In genomic region chr17:45551816-45552451, GRCm38 (mm10) we compare ENCODE assay signal across 8 mouse cellular contexts. TPM values are rescaled to one million over a fixed set of nuclear protein-coding genes. Genes with fewer than 3 reads are reported as not detected.
A peak's percentile ranks its signal among the peaks of the same experiment; 100 is the strongest.
DNase-seq lines count a peak whose midpoint lies in the region; ATAC-seq and TF ChIP-seq lines count a peak whose summit lies in the region.

No protein-coding gene starts in this region.

- peak; percentile 79 to 92 for DNase-seq in adrenal gland, adult (ENCODE audit: inconsistent age in 2 of 2, low spot score in 1 of 2)
- DNase-seq in adrenal gland, adult 8-10 months = no peak
- DNase-seq in adrenal gland, postnatal 14 days = peak; percentile 84
- peak; percentile 86 for DNase-seq in embryonic facial prominence, embryonic 11.5 days (ENCODE audit: low spot score)
- peak; percentile 88 for DNase-seq in heart, embryonic 10.5 days (ENCODE audit: low spot score)
- DNase-seq in kidney, postnatal 4 days = peak; percentile 86 to 87
- peak; percentile 82 for DNase-seq in lung, postnatal 0 days (ENCODE audit: low spot score)
- DNase-seq in right cerebral cortex, postnatal 10 days (ENCODE audit: low spot score in 2 of 2) = peak; percentile 85 to 86

- H3K4me1 ChIP-seq in embryonic facial prominence, embryonic 11.5 days (ENCODE audit: control insufficient read depth, insufficient read depth, low read length) = peaks cover 5% of the 10 kb centered on the region; the same call in 1 of the 2 replicates
- H3K4me1 ChIP-seq in heart, embryonic 10.5 days = peaks cover 35% of the 10 kb centered on the region
- peaks cover 9% of the 10 kb centered on the region for H3K4me1 ChIP-seq in lung, postnatal 0 days (ENCODE audit: insufficient read depth, low read depth, low read length)

- no peak overlapping the region for H3K4me2 ChIP-seq in embryonic facial prominence, embryonic 11.5 days (ENCODE audit: low read depth, low read length)
- no peak overlapping the region for H3K4me2 ChIP-seq in lung, postnatal 0 days (replicated peaks; ENCODE audit: low read depth, low read length)

- no peaks in the 10 kb centered on the region for H3K9me3 ChIP-seq in embryonic facial prominence, embryonic 11.5 days (replicated peaks; ENCODE audit: control insufficient read depth, low read length)
- H3K9me3 ChIP-seq in heart, embryonic 10.5 days = no peaks in the 10 kb centered on the region
- no peaks in the 10 kb centered on the region for H3K9me3 ChIP-seq in lung, postnatal 0 days (ENCODE audit: low read length)

- no peak for ATAC-seq in embryonic facial prominence, embryonic 11.5 days (replicated peaks; ENCODE audit: insufficient number of reproducible peaks, low FRiP score, low TSS enrichment, low read depth)
- peak; percentile 53 for ATAC-seq in lung, postnatal 0 days

- no peaks in the 10 kb centered on the region for H3K36me3 ChIP-seq in embryonic facial prominence, embryonic 11.5 days (replicated peaks; ENCODE audit: control insufficient read depth, insufficient read depth, low read depth, low read length)
- 0 out of 2 replicates have a peak, but pooled peaks cover 1% of the 10 kb centered on the region for H3K36me3 ChIP-seq in heart, embryonic 10.5 days
- H3K36me3 ChIP-seq in lung, postnatal 0 days (ENCODE audit: insufficient read depth, low read length) = no peaks in the 10 kb centered on the region

- H3K27ac ChIP-seq in embryonic facial prominence, embryonic 11.5 days (replicated peaks; ENCODE audit: low read depth, low read length) = no peak overlapping the region
- H3K27ac ChIP-seq in heart, embryonic 10.5 days = no peak overlapping the region
- no peak overlapping the region for H3K27ac ChIP-seq in lung, postnatal 0 days (ENCODE audit: low read length)

- no peak overlapping the region for H3K4me3 ChIP-seq in embryonic facial prominence, embryonic 11.5 days (ENCODE audit: low read depth, low read length)
- no peak overlapping the region for H3K4me3 ChIP-seq in heart, embryonic 10.5 days
- no peak overlapping the region for H3K4me3 ChIP-seq in lung, postnatal 0 days (ENCODE audit: low read depth, low read length)

- peaks cover 11% of the 10 kb centered on the region for H3K27me3 ChIP-seq in embryonic facial prominence, embryonic 11.5 days (ENCODE audit: control insufficient read depth, insufficient read depth, low read length)
- H3K27me3 ChIP-seq in heart, embryonic 10.5 days (ENCODE audit: insufficient read depth, poor library complexity, severe bottlenecking) = peaks cover 79% of the 10 kb centered on the region
- peaks cover 27% of the 10 kb centered on the region for H3K27me3 ChIP-seq in lung, postnatal 0 days (replicated peaks; ENCODE audit: insufficient read depth, low read length)

- TF ChIP-seq CTCF in lung, postnatal 0 days (IDR thresholded peaks at IDR 0.05) = peak; percentile 93

- no peak for TF ChIP-seq EP300 in lung, postnatal 0 days (IDR thresholded peaks at IDR 0.05)

- no peak overlapping the region for H3K9ac ChIP-seq in embryonic facial prominence, embryonic 11.5 days (replicated peaks; ENCODE audit: low read length)
- no peak overlapping the region for H3K9ac ChIP-seq in lung, postnatal 0 days (replicated peaks; ENCODE audit: low read depth)

- 3% methylated on average over 8 of the region's 8 CpGs for WGBS in embryonic facial prominence, embryonic 11.5 days
- WGBS in heart, embryonic 10.5 days = 4% methylated on average over 8 of the region's 8 CpGs
- 2% methylated on average over 8 of the region's 8 CpGs for WGBS in lung, postnatal 0 days

RNA-seq across cellular contexts. Expression of gene Tmem151b, which starts 2.5 kb away (rescaled TPM):
- total RNA-seq in adrenal gland, adult 8-10 months (2022) = under 1 TPM; 0.09 to 0.17 (median 0.14) TPM
- 0.33 and 1.6 TPM in 2 replicates for total RNA-seq in adrenal gland, postnatal 14 days (2021)
- 5.4 and 6.3 TPM in 2 replicates for polyA plus RNA-seq in embryonic facial prominence, embryonic 11.5 days (2014; fragmentation: Nextera tagmentation; extraction: Ambion mirVana)
- polyA plus RNA-seq in heart, embryonic 10.5 days (2016; fragmentation: Nextera tagmentation; extraction: Ambion mirVana) = 0.84 and 1.7 TPM in 2 replicates
- 0.07 and 0.12 TPM in 2 replicates for polyA plus RNA-seq in lung, postnatal 0 days (2015; fragmentation: Nextera tagmentation; extraction: Ambion mirVana)

RNA-seq across cellular contexts. Expression of gene Nfkbie, which starts 3.6 kb away (rescaled TPM):
- 1 to 10 TPM; 4.2 to 6.4 (median 5.6) TPM for total RNA-seq in adrenal gland, adult 8-10 months (2022)
- 3.6 and 8.7 TPM in 2 replicates for total RNA-seq in adrenal gland, postnatal 14 days (2021)
- polyA plus RNA-seq in embryonic facial prominence, embryonic 11.5 days (2014; fragmentation: Nextera tagmentation; extraction: Ambion mirVana) = 3.5 and 5.3 TPM in 2 replicates
- 2.8 and 3.7 TPM in 2 replicates for polyA plus RNA-seq in heart, embryonic 10.5 days (2016; fragmentation: Nextera tagmentation; extraction: Ambion mirVana)
- polyA plus RNA-seq in lung, postnatal 0 days (2015; fragmentation: Nextera tagmentation; extraction: Ambion mirVana) = 2.4 and 5.0 TPM in 2 replicates

RNA-seq across cellular contexts. Expression of gene Slc35b2, which starts 11.7 kb away (rescaled TPM):
- total RNA-seq in adrenal gland, adult 8-10 months (2022) = 10 to 100 TPM; 51.7 to 68.9 (median 61.0) TPM
- total RNA-seq in adrenal gland, postnatal 14 days (2021) = 54.8 and 56.1 TPM in 2 replicates
- polyA plus RNA-seq in embryonic facial prominence, embryonic 11.5 days (2014; fragmentation: Nextera tagmentation; extraction: Ambion mirVana) = 85.6 and 92.2 TPM in 2 replicates
- 107 and 118 TPM in 2 replicates for polyA plus RNA-seq in heart, embryonic 10.5 days (2016; fragmentation: Nextera tagmentation; extraction: Ambion mirVana)
- polyA plus RNA-seq in lung, postnatal 0 days (2015; fragmentation: Nextera tagmentation; extraction: Ambion mirVana) = 84.8 and 85.1 TPM in 2 replicates

RNA-seq across cellular contexts. Expression of gene Hsp90ab1, which starts 21.1 kb away (rescaled TPM):
- 1,000 to 10,000 TPM; 1,432 to 3,205 (median 1,905) TPM for total RNA-seq in adrenal gland, adult 8-10 months (2022)
- 1,351 and 1,485 TPM in 2 replicates for total RNA-seq in adrenal gland, postnatal 14 days (2021)
- 1,660 and 1,740 TPM in 2 replicates for polyA plus RNA-seq in embryonic facial prominence, embryonic 11.5 days (2014; fragmentation: Nextera tagmentation; extraction: Ambion mirVana)
- 1,633 and 1,893 TPM in 2 replicates for polyA plus RNA-seq in heart, embryonic 10.5 days (2016; fragmentation: Nextera tagmentation; extraction: Ambion mirVana)
- 607 and 696 TPM in 2 replicates for polyA plus RNA-seq in lung, postnatal 0 days (2015; fragmentation: Nextera tagmentation; extraction: Ambion mirVana)

RNA-seq across cellular contexts. Expression of gene Tcte1, which starts 28.7 kb away (rescaled TPM):
- total RNA-seq in adrenal gland, adult 8-10 months (2022) = not detected
- not detected in 2 replicates for total RNA-seq in adrenal gland, postnatal 14 days (2021)
- 1.5 and 2.3 TPM in 2 replicates for polyA plus RNA-seq in embryonic facial prominence, embryonic 11.5 days (2014; fragmentation: Nextera tagmentation; extraction: Ambion mirVana)
- 0.36 and 0.80 TPM in 2 replicates for polyA plus RNA-seq in heart, embryonic 10.5 days (2016; fragmentation: Nextera tagmentation; extraction: Ambion mirVana)
- polyA plus RNA-seq in lung, postnatal 0 days (2015; fragmentation: Nextera tagmentation; extraction: Ambion mirVana) = 2.7 and 2.8 TPM in 2 replicates
